Mouse (Mus musculus) small intestine, adult 2 months (tissue): ENCODE measurements around the gene Cars2.

ENCODE experiments used
- CTCF ChIP-seq: fragments of 200-500 bp; IDR thresholded peaks from 2 replicates; pipeline ENCODE4 v1.5.1; 2012; ENCODE audit warnings: low read depth, mild to moderate bottlenecking, control low read depth, inconsistent platforms, low read length, moderate library complexity, mixed read lengths; ENCODE audit not compliant: insufficient replicate concordance, insufficient read length; ENCODE audit errors: extremely low read depth
- POLR2A ChIP-seq: fragments of 200-500 bp; IDR thresholded peaks from 2 replicates; pipeline ENCODE4 v1.6.1; 2012; ENCODE audit warnings: low read depth, mild to moderate bottlenecking, control low read depth, inconsistent platforms, low read length, moderate library complexity

DNA sequence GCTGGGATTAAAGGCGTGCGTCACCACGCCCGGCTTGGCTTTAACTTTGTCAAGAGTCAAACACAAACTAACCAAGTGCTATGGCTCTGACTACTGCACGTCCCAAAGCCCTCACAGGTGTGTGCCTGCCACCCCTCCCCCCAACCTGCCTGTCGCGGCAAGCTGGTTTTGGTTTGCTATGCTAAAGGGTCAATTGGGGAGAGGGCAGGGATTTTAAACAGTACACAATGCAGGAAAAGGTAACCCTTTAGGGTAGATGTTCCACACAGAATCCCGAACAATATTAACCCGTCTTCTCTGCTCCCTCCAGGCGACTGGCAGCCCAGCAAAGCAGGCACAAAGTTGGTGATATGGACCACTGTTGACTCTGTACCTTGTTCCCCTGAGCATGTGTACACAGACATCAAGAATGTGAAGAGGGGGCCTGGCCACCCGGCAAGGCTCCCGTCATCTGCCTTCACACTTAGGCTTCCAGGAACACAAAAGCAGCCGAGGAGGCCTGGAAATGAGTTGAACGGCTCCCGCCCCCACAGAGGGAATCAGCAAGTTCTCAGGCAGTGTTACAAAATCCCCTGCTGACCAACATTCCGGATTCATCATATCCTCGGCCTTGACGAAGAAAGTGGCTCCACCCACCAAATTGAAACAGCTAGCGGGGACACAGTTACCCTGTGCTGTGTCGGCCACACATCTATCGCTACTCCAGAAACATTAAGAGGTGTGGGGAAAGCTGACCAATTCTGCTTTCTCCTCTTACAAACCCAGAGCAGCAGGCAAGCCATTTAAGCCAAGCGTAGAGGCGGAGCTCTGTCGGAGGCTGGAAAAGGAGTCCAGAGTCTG is 74.0 kb downstream of the Cars2 start:
- no peak for TF ChIP-seq CTCF
- no peak for TF ChIP-seq POLR2A
